Mouse (Mus musculus) T-cell, adult 66 days (primary cell): ENCODE data around the gene Csnk2a1. TPM values are rescaled to one million over a fixed set of nuclear protein-coding genes. Genes with fewer than 3 reads are reported as not detected.

Experiments used
- total RNA-seq, 2 experiments: library from RNA; stranded (reverse); gene quantifications; 3 replicates in 1 of 2; 4 replicates in 1 of 2; pipeline ENCODE4 v1.2.4; 2023

Gene Csnk2a1
- total RNA-seq, result 100 to 1,000 TPM; 126 to 130 TPM

DNA sequence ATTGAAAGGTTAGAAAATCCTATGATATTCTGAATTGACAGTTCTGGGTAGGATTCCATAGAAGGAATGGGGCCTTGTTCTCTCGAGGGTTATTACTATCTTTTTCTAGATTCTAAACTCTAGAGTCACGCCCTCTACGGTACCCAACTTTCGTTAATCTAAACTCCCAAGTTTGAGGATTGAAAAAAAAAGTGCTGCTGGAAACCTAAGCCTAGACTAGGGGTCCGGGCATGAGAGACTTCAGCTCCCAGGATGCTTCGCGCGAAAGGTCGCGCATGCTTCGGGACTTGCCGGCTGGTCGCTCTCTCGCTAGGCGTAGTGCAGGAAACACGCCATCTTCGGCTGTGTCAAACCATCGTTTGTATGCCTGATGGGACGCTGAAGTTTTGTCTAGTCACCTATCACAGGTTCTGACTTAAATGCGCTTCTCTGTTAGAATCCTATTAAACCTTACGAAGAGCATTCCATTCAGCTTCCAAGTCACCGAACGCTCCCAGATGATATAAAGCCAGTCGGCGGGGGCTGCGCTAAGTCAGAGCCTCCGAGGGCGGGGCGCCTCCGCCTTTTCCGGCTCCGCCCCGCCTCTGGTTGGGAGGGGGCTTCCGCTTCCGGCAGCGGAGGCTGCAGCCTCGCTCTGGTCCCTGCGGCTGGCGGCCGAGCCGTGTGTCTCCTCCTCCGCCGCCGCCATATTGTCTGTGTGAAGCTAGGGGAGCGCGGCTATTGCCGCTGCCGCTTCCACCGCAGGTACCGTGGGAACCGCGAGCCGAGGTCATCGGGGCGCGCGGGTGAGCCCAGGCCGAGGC is at the start of gene Csnk2a1:
Csnk2a1 (plus strand) TSS at position 592 of the 803 bp plus-strand sequence.

DNA sequence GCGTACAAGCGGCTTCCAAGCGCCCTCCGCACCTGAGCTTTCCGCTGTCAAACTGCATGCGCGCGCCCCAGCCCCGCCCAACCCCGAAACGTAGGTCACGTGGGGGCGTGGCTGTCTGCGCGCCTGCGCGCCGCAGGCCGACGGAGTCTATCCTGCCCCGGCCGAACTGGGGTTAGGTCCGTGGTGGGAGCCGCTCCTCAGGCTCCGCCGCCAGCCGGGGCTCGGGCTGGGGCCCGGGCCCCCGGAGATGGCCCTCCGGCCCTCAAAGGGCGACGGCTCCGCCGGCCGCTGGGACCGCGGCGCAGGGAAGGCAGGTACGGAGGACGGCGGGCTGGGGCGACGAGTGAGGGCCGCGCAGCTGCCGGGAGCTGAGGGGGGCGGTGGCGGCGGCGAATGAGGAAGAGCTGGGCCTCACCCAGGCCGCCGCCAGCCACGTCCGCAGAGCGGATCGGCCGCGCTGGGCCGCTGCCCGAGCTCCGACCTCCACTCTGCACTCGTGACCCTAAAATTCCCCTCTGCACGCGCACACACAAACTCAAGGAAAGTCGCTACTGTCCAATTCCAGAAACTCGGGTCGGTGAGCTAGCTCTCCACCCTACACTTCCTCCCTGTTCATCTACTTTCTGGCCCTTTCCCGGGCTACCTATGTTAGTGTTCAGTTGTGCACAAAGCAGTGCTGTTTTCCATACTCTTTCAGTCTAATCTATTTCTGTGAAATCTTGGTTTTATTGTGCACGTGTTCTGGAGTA is 67.3 kb downstream of the Csnk2a1 start, which contains the start of gene Tbc1d20:
Tbc1d20 (plus strand) TSS at position 102 of the 749 bp plus-strand sequence.

Other genes starting within 250 kb of the Csnk2a1 start
- gene Fam110a, start 246.6 kb upstream of the Csnk2a1 start, total RNA-seq, result 1 to 10 TPM; 6.0 to 6.9 TPM
- gene Slc52a3, start 230.3 kb upstream of the Csnk2a1 start, total RNA-seq, result 1 to 10 TPM; 2.3 to 3.2 TPM
- not detected for gene Scrt2, start 145.3 kb upstream of the Csnk2a1 start, total RNA-seq
- under 1 TPM in 1 of 2 experiments, not detected in 1; 0.76 TPM for gene Srxn1, start 121.3 kb upstream of the Csnk2a1 start, total RNA-seq
- not detected for gene Tcf15, start 83.3 kb upstream of the Csnk2a1 start, total RNA-seq
- 10 to 100 TPM; 62.4 to 64.2 TPM for gene Tbc1d20, start 67.0 kb downstream of the Csnk2a1 start, total RNA-seq
- gene Rbck1, start 105.8 kb downstream of the Csnk2a1 start, total RNA-seq, result 100 to 1,000 TPM; 263 to 264 TPM
- 10 to 100 TPM; 13.8 to 16.6 TPM for gene Trib3, start 117.2 kb downstream of the Csnk2a1 start, total RNA-seq
- not detected for gene Nrsn2, start 149.8 kb downstream of the Csnk2a1 start, total RNA-seq
- gene Sox12, start 171.2 kb downstream of the Csnk2a1 start, total RNA-seq, result under 1 TPM; 0.62 to 0.64 TPM
- 1 to 10 TPM; 2.0 to 2.3 TPM for gene Zcchc3, start 188.2 kb downstream of the Csnk2a1 start, total RNA-seq
- gene 6820408C15Rik, start 188.7 kb downstream of the Csnk2a1 start, total RNA-seq, result under 1 TPM in 1 of 2 experiments, not detected in 1; 0.38 TPM
- not detected for gene Defb23, start 237.8 kb downstream of the Csnk2a1 start, total RNA-seq